Mouse (Mus musculus) cerebral cortex, adult 2 months (tissue): ENCODE measurements around the gene Gimap5.

ENCODE experiments used
- WGBS: fragments of 180-500 bp; shearing (Covaris S2); methylation state at CpG from one replicate; pipeline ENCODE4 v1.1.7; 2018; 5-methylcytosine and 5-hydroxymethylcytosine counted together

Gimap5 gene

DNA sequence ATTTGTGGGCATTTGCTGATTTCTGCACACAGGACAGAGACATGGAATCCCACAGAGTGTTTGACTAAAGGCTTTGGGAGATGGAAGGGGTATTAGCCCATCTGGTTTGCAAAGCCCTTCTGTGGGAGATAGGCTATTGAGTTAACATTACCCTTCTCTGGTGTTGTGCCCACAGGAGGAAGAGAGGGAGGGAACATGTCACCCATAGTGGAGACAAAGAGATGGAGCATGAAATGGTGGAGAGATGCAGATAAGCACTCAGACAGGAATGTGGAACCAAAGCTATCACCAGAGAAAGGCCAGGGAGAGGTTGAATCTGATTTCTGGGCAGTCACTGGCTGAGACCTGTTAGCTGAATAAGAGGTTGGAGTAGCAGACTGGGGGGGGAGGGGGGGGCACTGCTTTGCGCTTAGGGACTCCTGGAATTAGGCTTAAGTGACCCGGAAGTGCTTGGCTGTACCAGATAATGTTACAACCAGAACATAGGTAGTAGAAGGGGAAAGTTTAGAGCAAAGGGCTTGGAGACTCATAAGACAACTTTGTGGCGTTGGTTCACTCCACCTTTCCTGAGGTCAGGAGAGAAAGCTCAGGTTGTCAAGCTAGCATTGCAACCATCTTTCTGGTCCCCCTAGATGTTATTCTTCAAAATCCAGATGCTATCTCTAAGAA lies 5.4 kb upstream of the Gimap5 start:
- 76% methylated on average over 3 of the region's 3 CpGs for WGBS

DNA sequence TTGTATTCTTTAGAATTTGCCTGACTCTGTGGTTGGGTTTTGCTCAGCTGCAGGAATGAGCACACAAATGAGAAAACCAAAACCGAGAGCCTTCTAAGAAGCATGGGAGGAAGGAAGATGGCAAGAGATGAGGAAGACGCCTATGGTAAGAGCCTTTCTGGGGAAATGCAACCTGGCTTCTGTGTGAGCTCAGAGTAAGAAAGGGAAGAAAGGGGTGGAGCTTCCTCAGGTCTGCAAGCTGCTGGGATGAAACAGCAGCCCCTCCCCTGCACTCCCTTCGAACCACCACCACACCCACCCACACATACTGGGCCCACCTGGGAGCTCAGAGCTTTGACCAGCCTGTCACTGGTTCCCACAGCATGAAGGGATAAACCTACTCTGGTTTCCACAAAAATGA lies 4.7 kb upstream of the Gimap5 start:
- WGBS: 42% methylated on average over 3 of the region's 3 CpGs

DNA sequence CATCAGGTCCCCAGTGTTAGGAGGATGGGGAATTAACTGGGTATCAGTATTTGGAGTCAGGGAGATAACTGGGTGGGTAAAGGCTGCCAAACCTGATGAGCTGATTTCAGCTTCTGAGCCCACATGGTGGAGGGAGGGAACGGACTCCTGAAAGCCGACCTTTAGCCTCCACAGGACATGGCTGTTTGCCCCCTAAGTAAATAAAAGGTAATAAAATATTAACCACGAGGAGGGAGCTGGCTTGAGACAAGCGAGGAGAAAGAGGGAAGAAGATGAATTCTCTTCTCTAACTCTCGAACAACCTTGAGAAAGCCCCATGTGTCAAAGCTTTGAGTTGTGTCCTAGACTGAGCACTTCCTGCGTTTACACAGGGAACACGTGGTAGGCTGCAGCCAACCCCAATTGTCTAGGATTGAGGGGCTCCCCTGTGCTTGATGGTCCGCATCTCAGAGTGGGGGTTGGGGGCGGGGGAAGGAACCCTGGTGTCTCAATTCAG lies 4.2 kb upstream of the Gimap5 start:
- WGBS: 44% methylated on average over 9 of the region's 9 CpGs

DNA sequence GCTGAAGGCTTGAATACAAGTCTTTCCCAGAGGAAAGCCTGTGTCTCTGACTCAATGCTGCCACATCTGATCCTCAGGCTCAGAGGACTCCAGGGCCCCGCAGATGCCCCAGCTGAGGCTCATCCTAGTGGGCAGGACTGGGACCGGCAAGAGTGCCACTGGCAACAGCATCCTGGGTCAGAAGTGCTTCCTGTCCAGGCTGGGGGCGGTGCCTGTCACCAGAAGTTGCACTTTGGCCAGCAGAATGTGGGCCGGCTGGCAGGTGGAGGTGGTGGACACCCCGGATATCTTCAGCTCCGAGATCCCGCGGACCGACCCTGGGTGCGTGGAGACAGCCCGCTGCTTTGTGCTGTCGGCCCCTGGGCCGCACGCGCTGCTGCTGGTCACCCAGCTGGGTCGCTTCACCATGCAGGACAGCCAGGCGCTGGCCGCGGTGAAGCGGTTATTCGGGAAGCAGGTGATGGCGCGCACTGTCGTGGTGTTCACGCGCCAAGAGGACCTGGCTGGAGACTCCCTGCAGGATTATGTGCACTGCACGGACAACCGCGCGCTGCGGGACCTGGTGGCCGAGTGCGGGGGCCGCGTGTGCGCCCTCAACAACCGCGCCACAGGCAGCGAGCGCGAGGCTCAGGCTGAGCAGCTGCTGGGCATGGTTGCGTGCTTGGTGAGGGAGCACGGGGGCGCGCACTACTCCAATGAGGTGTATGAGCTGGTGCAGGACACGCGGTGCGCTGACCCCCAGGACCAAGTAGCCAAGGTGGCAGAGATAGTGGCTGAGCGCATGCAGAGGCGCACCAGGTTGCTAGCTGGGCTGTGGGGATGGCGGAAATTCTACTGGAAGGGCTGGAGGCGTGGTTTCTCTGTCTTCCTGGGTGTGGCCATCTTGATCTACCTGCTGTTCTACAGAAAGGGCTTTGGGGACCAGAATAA lies 3.3 kb upstream of the Gimap5 start:
- WGBS: 20% methylated on average over 52 of the region's 52 CpGs

DNA sequence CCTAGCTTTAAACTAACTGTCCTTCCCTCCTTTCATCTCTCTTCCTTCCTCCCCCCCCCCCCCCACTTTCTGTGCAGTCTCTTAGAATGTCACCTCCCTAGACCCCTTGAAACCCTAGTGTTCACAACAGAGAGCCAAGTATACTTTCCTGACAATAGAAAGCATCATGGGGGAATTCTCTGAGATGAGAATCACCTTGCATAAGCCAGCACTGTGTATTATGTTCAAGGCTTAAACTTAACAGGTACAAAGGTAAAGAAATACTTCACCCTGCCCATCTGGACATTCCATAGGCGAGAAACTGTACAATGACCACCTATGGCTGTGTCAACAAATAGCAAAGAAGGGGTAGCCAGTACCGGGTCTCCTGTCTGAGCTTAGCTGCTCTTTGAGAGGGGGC lies 507 bp upstream of the Gimap5 start:
- WGBS: 70% methylated on average over 2 of the region's 2 CpGs

DNA sequence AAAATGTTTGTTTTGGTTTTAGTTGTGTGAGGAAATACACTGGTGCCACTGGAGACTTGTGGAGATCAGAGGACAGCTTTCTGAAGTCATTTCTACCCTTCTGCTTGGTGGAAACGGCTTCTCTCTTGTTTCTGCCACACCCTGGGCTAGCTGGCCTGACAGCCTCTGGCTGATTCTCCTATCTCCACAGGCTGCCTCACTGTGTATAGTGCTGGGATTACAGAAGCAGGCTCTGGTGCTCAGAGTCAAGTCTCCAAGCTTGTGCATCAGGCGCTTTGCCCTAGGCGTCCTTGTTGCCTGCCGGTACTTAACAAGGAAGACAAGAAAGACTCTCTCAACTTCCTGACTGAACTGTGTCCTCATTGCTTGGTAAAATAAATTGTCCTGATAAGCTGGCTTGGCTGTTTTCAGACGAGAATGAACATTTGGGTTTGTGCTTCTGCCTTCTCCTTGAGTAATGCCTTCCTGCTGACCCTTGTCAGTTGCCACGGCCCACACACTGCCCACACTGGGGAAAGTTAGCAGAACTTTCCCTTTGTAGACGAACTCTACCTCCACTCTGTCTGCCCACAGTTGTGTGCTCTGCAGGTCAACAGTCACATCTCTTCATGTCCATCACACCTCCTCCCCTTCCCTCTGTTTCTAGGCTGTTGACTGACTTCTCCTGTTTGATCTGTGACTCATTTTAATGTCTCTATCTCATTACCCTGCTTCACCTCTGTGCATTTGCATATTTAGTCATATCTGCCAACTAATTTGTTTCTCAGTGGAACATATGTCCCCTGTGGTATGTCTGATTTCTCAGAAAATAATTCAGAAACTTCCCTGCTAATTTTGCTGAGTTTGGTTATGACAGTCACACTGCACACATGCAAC lies 1.3 kb downstream of the Gimap5 start:
- WGBS: 78% methylated on average over 7 of the region's 7 CpGs

DNA sequence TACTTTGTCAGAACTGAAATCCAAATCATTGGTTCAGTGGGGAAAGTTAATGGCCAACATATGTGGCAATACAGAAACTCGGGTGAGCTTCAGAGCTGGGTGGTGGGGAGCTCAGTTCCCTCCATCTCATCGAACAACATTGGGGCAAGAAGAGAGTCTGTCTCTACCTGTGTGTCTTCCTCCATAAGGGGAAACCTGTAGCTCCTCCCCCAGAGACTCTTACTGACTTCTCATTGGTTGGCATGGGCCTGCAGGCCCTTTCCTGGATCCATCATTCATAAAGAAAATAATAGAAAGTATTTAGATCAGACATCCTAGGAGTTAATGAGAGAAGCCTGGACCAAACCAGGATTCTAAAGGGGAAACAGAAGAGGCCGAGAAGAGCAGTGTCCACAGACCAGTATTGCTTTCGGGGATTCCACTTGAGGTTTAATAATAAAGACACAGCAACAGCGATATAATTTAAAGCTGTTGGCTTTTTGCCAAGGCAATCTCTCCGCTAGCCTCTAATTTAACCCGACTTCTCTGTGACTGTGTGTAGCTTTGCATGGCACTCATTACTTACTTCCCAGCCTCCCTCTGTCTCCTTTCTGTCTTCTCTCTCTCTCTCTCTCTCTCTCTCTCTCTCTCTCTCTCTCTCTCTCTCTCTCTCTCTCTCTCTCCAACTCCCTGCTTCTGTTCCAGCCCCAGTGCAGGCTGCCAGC lies 17.7 kb downstream of the Gimap5 start:
- WGBS: 67% methylated on average over 7 of the region's 7 CpGs

DNA sequence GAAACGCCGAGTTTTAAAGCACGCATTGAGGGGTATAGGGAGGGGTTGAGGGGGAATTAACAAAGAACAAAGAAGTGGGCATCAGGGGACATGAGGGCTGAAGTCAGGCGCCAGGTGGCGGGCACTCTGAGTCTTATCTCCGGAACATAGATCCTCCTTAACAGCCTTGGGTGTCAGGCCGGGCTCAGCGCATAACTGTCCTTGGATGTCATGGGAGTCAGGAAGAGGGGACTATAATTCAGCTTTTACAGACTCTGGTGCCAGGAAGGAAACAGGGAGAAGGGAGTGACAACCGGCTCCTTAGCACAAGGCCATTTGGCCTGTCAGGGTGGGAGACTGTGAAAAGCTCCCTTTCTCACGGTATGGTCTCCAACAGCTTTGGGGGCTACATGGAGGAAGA lies 18.5 kb downstream of the Gimap5 start:
- WGBS: 96% methylated on average over 10 of the region's 10 CpGs

DNA sequence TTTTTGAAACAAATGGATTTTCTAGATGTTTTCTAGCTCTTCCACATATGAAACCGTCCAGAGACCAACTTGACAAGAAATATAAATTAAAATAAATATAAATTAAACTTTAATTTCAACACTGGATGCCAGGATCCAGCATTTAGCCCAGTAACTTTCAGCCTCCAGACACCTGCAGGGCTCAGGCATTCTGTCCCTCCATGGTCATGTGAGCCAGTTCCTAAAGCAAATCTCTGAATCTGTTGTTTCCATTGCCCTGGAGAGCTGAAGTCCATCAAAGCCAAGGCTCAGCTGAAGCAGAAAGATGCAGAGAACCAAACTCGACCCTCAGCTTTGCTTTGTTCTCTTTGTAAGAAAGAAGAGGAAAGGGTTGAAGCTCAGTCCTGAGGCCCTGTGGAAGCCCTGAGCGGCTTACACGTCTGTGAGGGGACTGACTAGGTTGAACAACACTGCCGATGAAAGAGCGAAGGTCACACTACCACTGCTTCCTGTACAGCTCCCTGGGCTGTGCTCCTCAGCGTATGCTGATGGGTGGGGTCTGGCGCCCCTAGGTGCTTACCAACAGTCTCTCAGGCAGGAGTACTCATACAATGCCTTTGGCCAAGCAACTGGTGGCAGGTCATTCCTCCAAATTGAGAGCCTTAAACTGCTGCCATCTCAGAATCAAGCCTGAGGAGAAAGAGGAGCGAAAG lies 22.3 kb downstream of the Gimap5 start:
- WGBS: 82% methylated on average over 9 of the region's 9 CpGs

DNA sequence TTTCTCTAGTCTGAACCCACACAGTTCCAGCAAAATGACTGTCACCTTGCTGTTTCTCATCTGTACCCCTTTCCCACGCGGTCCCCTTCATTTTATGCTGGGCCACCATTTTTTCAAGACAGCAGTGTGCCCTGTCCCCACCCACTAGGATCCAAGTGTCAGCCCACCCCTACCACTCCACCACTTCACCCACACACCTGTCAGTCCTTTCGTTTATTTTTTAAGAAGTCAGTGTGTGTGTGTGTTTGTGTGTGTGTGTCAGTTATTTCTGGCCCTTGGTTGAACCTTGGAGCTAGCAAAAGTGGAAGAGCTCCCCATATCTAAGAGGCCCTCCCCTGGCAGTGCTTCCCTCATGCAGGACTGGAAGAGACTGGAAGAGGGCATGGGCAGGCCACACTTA lies 22.9 kb downstream of the Gimap5 start:
- 86% methylated on average over 3 of the region's 3 CpGs for WGBS

DNA sequence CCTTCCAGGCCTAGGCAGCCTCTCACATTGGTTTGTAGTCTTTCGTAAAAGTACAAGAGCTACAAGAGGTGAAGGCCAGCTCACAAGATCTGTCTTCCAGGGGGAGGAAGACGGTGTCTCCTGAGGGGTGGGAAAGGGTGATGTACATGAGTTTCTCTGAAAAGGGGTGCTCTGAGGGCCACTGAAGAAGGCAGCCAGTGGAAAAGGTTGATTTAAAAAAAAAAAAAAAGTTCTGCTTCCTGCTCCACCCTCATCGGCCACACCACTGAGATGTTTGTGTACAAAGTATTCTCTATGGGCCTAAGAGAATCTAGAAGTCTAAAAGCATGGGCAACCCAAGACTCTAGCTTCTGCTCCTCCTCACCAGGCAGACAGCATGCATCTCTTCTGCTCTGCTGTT lies 24.7 kb downstream of the Gimap5 start, which contains the start of gene Gimap3:
TSS of gene Gimap3 (minus strand) at position 156 of the 400 bp plus-strand sequence.
- 87% methylated on average over 3 of the region's 3 CpGs for WGBS

DNA sequence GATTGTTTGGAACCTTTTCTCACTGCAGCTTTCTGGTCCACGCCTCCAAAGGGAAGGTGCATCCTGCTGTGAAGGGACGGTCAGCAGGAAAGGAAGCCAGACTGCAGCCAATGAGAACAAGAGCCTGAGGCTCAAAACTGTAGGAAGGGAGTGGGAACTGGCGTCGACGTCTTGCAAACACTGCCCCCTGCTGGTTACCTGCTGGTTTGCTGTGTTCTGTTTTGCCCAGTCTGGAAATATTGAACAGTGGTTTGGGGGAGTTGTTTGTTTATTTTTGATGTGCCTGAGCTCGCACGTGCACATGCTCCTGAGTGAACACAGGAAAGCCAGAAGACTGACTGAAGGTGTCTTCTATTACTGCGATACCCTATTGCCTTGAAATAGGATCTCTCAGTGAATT lies 26.0 kb downstream of the Gimap5 start:
- 6% methylated on average over 8 of the region's 8 CpGs for WGBS

DNA sequence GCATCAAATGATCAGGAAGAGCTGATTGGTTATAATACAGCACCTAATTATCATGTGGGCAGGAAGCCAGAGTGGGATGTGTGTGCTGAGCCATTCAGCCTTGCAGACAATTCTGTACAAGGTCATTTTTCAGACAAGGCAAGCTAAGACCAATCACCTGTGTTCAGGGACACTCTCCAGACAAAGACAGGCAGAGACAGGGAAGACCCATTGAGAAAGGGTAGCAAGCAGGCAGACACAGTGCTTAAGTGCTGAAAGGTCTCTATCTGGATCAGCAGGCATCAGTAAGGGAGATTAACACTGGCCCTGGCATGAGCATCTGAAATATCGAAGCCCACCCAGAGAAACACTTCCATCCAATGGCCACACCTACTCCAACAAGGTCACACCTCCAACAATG lies 38.4 kb downstream of the Gimap5 start:
- 96% methylated on average over 1 of the region's 1 CpGs for WGBS

DNA sequence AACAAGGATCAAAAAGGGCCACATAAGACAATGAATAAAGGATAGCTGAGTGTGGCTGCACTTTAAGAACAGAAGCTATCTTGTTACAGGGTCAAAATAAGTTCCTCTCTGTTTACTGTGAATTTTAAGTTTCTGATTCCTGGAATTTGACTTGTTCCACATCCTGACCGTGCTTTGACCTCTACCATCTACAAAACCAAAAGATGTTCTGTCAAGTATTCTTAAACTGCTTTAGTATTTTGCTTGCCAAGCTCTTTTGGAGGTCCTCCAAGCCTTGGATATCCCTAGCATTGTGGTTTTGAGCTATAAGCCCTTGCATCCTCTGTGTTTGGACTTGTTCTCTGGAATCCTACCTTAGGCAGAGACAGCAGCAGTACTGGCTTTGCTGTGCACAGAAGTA lies 39.2 kb downstream of the Gimap5 start:
- WGBS: 79% methylated on average over 1 of the region's 1 CpGs

DNA sequence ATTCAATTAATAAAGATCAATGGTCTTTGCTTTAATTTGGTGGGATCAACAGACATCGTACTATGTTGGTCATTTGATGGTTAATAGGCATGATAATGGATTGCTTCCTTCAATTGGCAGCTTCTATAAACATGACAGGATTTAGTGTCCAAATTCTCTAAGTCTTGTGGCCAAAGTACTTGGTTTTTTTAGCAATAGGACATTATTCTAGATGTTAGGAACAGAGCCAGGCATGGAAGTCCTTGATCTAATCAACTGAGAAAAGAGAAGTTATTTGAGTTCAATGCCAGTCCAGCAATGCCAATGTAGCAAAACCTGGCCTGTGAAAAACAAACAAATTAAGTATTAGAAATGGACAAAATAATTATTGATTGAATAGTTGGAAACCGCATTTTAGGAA lies 39.6 kb downstream of the Gimap5 start:
- 73% methylated on average over 2 of the region's 2 CpGs for WGBS

DNA sequence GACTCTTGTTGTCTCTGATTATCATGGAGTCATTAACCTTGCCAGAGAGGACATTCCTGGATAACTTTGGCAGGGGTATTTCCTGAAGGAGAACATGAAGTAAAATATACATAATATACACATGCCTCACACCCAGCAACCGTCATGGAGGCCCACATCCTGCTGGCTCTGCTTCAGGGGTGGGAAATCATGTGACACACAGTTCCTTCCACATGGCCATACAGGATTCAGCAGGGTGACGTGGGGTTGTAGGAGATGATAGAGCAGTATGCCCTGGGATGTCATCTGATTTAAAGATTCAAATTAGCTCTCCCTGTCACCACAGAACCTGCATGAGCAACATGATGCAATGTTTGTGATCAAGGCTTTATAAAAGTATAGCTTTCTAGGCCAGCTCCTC lies 41.9 kb downstream of the Gimap5 start:
- WGBS: 84% methylated on average over 2 of the region's 2 CpGs

DNA sequence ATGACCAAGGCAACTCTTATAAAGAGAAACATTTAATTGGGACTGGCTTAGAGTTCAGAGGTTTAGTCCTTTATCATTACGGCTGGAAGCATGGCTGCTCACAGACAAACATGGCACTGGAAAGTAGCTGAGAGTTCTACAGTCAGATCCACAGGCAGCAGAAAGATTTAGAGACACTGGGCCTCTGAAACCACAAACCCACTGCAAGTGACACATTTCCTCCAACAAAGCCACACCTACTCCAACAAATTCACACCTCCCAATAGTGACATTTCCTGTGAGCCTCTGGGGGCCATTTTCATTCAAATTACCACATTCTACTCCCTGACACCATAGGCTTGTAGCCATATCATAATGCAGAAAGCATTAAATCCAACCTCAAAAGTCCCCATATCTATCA lies 55.9 kb downstream of the Gimap5 start:
- 94% methylated on average over 1 of the region's 1 CpGs for WGBS
